7 mouse cellular contexts compared by ENCODE assay signal in the genomic region with DNA sequence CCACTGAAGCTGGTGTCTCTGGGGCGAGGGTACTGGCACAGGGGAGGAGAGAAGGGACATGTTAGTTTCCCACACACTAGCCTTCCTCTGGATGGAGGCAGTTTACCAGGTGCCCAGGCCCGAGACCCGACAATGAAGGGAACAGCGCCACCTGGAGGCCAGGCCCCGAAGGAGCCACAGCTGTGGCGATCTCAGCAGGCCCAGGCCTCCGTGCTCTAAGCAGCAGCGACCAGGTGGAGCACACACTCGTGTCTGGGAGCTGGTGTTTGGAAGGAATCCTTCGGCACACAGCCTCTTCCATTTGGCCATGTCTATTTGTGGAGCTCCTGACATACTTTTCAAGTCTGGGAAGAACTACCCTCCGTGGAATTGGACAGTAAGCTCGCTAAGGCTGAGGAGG. TPM values are rescaled to one million over a fixed set of nuclear protein-coding genes. Genes with fewer than 3 reads are reported as not detected.
A peak's percentile ranks its signal among the peaks of the same experiment; 100 is the strongest.
DNase-seq lines count a peak whose midpoint lies in the region; ATAC-seq and TF ChIP-seq lines count a peak whose summit lies in the region.

No protein-coding gene starts in this region.

- 38% methylated on average over 12 of the region's 12 CpGs for WGBS in heart, embryonic 10.5 days
- WGBS in spleen, adult 2 months: 49% methylated on average over 12 of the region's 12 CpGs

- no peaks in the 10 kb centered on the region for H3K9me3 ChIP-seq in E14TG2a.4 (ENCODE audit: low read length)
- no peaks in the 10 kb centered on the region for H3K9me3 ChIP-seq in heart, embryonic 10.5 days

- peaks cover 96% of the 10 kb centered on the region for H3K36me3 ChIP-seq in E14TG2a.4 (ENCODE audit: insufficient read depth, low read length)
- peaks cover 51% of the 10 kb centered on the region for H3K36me3 ChIP-seq in heart, embryonic 10.5 days
- peaks cover 37% of the 10 kb centered on the region for H3K36me3 ChIP-seq in spleen, adult 2 months (ENCODE audit: control insufficient read depth, insufficient read depth, low read length)

- TF ChIP-seq CTCF in E14TG2a.4 (conservative IDR thresholded peaks at IDR 0.05; ENCODE audit: low read length): peak; percentile 84
- peak; percentile 92 for TF ChIP-seq CTCF in spleen, adult 2 months (IDR thresholded peaks at IDR 0.05; ENCODE audit: extremely low read depth, insufficient read depth, insufficient read length, insufficient replicate concordance)

- peak; percentile 53 for DNase-seq in WW6 (ENCODE audit: low read depth, low spot score)
- peak; percentile 86 for DNase-seq in heart, embryonic 10.5 days (ENCODE audit: low spot score)
- DNase-seq in left cerebral cortex, adult 18-20 months (ENCODE audit: low spot score in 2 of 2): peak; percentile 79 to 86
- DNase-seq in spleen, adult 2 months (ENCODE audit: low read depth in 1 of 2, low spot score in 2 of 2): peak; percentile 26 to 75

- no peaks in the 10 kb centered on the region for H3K27me3 ChIP-seq in E14TG2a.4 (ENCODE audit: insufficient read depth, low read length)
- H3K27me3 ChIP-seq in heart, embryonic 10.5 days (ENCODE audit: insufficient read depth, poor library complexity, severe bottlenecking): no peaks in the 10 kb centered on the region
- no peaks in the 10 kb centered on the region for H3K27me3 ChIP-seq in spleen, adult 2 months (ENCODE audit: control insufficient read depth, insufficient read depth, low read length)

- no peak for TF ChIP-seq POLR2A in spleen, adult 2 months (IDR thresholded peaks at IDR 0.05; ENCODE audit: low read depth, low read length)

- ATAC-seq in common myeloid progenitor, adult 5-6 weeks (replicated peaks; ENCODE audit: low read depth, poor library complexity, severe bottlenecking): peak; percentile 76
- ATAC-seq in megakaryocyte-erythroid progenitor cell, adult 5-6 weeks (replicated peaks; ENCODE audit: low FRiP score, low TSS enrichment, poor library complexity, severe bottlenecking): peak; percentile 63

- H3K4me3 ChIP-seq in E14TG2a.4 (replicated peaks; ENCODE audit: low read length): 0 out of 2 replicates have a peak overlapping the region, but pooled peaks have one; percentile 29
- no peak overlapping the region for H3K4me3 ChIP-seq in heart, embryonic 10.5 days
- no peak overlapping the region for H3K4me3 ChIP-seq in spleen, adult 2 months (ENCODE audit: extremely low read depth, insufficient read depth, insufficient read length)

- H3K27ac ChIP-seq in heart, embryonic 10.5 days: no peak overlapping the region
- no peak overlapping the region for H3K27ac ChIP-seq in spleen, adult 2 months (ENCODE audit: insufficient read depth, low read length)

- H3K4me1 ChIP-seq in E14TG2a.4 (replicated peaks; ENCODE audit: low read depth, low read length): peaks cover 90% of the 10 kb centered on the region
- H3K4me1 ChIP-seq in heart, embryonic 10.5 days: peaks cover 34% of the 10 kb centered on the region
- no peaks in the 10 kb centered on the region for H3K4me1 ChIP-seq in spleen, adult 2 months (ENCODE audit: control insufficient read depth, insufficient read depth, insufficient read length)

RNA-seq across cellular contexts. Expression of a gene that starts 8.5 kb away (rescaled TPM):
- 74.7 and 143 TPM in 2 replicates for total RNA-seq in common myeloid progenitor, adult 5-6 weeks (2017)
- polyA plus RNA-seq in heart, embryonic 10.5 days (2016; fragmentation: Nextera tagmentation; extraction: Ambion mirVana): 393 and 440 TPM in 2 replicates
- total RNA-seq in left cerebral cortex, adult 18-20 months (2021): 100 to 1,000 TPM; 242 to 270 TPM
- total RNA-seq in megakaryocyte-erythroid progenitor cell, adult 5-6 weeks (2014; fragmentation: Nextera tagmentation): 180 and 198 TPM in 2 replicates
- 177 and 204 TPM in 2 replicates for total RNA-seq in megakaryocyte-erythroid progenitor cell, adult 5-6 weeks (2017)
- 49.1 and 73.4 TPM in 2 replicates for polyA plus RNA-seq in spleen, adult 2 months (2012; rRNA removed)

RNA-seq across cellular contexts. Expression of a gene that starts 42.4 kb away (rescaled TPM):
- not detected in 2 replicates for total RNA-seq in common myeloid progenitor, adult 5-6 weeks (2017)
- 0.05 and 0.10 TPM in 2 replicates for polyA plus RNA-seq in heart, embryonic 10.5 days (2016; fragmentation: Nextera tagmentation; extraction: Ambion mirVana)
- total RNA-seq in left cerebral cortex, adult 18-20 months (2021): under 1 TPM; 0.60 to 0.70 TPM
- total RNA-seq in megakaryocyte-erythroid progenitor cell, adult 5-6 weeks (2014; fragmentation: Nextera tagmentation): not detected in 2 replicates
- total RNA-seq in megakaryocyte-erythroid progenitor cell, adult 5-6 weeks (2017): not detected in 2 replicates
- polyA plus RNA-seq in spleen, adult 2 months (2012; rRNA removed): 0.62 and 0.71 TPM in 2 replicates
